Mouse (Mus musculus) stomach, postnatal 0 days (tissue): Measurements from ENCODE around the gene Znrd1. TPM values are rescaled to one million over a fixed set of nuclear protein-coding genes. Genes with fewer than 3 reads are reported as not detected.

Source experiments
- ATAC-seq: fragments of 200-750 bp; cut with Nextera tagmentation; 2 replicates; pipeline ENCODE4 v1.8.0; 2017; ENCODE audit not compliant: low FRiP score, low TSS enrichment
- DNase-seq: peaks from one replicate; pipeline ENCODE4 v3.0.0-alpha.2; 2016; ENCODE audit warnings: low spot score
- H3K27ac ChIP-seq: fragments of 300-500 bp; sonication (generic); replicated peaks from 2 replicates; pipeline ENCODE4 v1.5.1; 2014; ENCODE audit warnings: mild to moderate bottlenecking, control low read depth
- H3K27me3 ChIP-seq: fragments of 300-500 bp; sonication (generic); 2 replicates; pipeline ENCODE4 v1.6.1; 2014; ENCODE audit warnings: low read length; ENCODE audit not compliant: control insufficient read depth, insufficient read depth
- H3K36me3 ChIP-seq: fragments of 300-500 bp; sonication (generic); 2 replicates; pipeline ENCODE4 v1.6.1; 2014; ENCODE audit warnings: low read length, mixed read lengths; ENCODE audit not compliant: control insufficient read depth, insufficient read depth
- H3K4me1 ChIP-seq: fragments of 300-500 bp; sonication (generic); replicated peaks from 2 replicates; pipeline ENCODE4 v1.6.1; 2014; ENCODE audit warnings: antibody characterized with exemption; ENCODE audit not compliant: control insufficient read depth, insufficient read depth
- H3K4me2 ChIP-seq: fragments of 300-500 bp; sonication (generic); replicated peaks from 2 replicates; pipeline ENCODE4 v1.6.1; 2014; ENCODE audit warnings: low read depth, mild to moderate bottlenecking, control low read depth, moderate library complexity
- H3K4me3 ChIP-seq: fragments of 300-500 bp; sonication (generic); 2 replicates; pipeline ENCODE4 v1.5.1; 2014; ENCODE audit warnings: low read depth, low read length, control low read depth
- H3K9ac ChIP-seq: fragments of 300-500 bp; sonication (generic); 2 replicates; pipeline ENCODE4 v1.6.1; 2014; ENCODE audit warnings: mild to moderate bottlenecking, low read length, control low read depth, mixed read lengths
- H3K9me3 ChIP-seq: fragments of 300-500 bp; sonication (generic); 2 replicates; pipeline ENCODE4 v1.6.1; 2016; ENCODE audit warnings: low read length; ENCODE audit not compliant: control insufficient read depth
- CTCF ChIP-seq: IDR thresholded peaks from 2 replicates; pipeline ENCODE4 v1.5.1; 2016; ENCODE audit warnings: antibody characterized with exemption, low read depth, mild to moderate bottlenecking, moderate library complexity
- EP300 ChIP-seq: optimal IDR thresholded peaks from 2 replicates; pipeline ENCODE3; 2016; ENCODE audit warnings: antibody characterized with exemption
- WGBS: fragments of 180-500 bp; shearing (Covaris S2); extraction: QIAGEN DNeasy Blood & Tissue Kit; methylation state at CpG from one replicate; pipeline ENCODE4 v1.1.7; 2014; 5-methylcytosine and 5-hydroxymethylcytosine counted together
- polyA plus RNA-seq: library from polyadenylated mRNA; unstranded; fragments of >200 nt; fragmentation: Nextera tagmentation; extraction: Ambion mirVana; gene quantifications from 2 replicates; pipeline ENCODE4 v1.2.1, GENCODE M21; 2015

Znrd1 gene
- polyA plus RNA-seq, 1 experiment from 2014 or later = 58.6 TPM

DNA sequence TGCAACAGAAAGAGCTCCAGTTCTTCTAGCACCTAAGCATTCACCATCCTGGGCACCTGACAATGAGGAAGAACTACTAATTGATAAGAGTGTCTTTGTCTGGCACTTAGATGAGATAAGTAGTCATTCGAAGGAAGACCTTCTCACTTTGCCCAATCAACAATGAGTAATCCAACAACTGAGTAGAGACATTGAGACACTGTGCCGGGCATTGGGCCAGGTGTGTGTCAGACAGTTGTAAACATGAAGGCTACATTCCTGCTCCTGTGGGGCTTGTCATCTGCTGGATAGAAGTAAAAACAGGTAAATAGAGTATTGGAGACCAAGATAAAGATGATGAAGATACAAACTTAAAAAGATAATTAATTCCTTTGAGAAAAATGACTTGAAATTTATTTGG is 20.3 kb downstream of the Znrd1 start:
- Histone ChIP-seq H3K36me3 (no peaks in the 10 kb centered on the region), H3K4me3 (no peak overlapping the region), H3K4me1 (no peaks in the 10 kb centered on the region), H3K27ac (no peak overlapping the region), H3K9me3 (no peaks in the 10 kb centered on the region), H3K4me2 (no peak overlapping the region), H3K27me3 (no peaks in the 10 kb centered on the region), H3K9ac (no peak overlapping the region)
- WGBS = 62% methylated on average over 2 of the region's 2 CpGs
- TF ChIP-seq EP300 = no peak
- TF ChIP-seq CTCF = no peak
- DNase-seq (no peak), ATAC-seq (no peak)

DNA sequence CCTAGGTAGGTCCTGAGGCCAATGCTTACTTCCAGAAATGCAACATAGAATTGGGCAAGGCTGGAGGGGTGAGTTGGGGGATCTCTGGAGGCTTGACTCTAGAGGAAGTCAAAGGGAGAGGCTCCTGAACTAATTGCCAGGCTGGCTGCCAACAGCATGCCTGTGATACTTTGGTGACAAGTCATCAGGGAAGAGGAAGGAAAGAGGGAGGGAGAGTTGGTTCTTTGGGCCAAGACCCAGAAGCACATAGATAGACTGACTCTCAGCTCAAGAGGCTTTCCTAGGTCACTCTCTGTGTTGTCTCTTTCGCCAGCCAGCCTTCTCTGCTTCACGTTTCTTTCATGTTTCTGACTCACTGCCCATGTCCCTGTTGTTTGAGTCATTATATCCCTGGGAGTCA is 26.6 kb downstream of the Znrd1 start:
- Histone ChIP-seq H3K9me3 (no peaks in the 10 kb centered on the region), H3K36me3 (no peaks in the 10 kb centered on the region), H3K27ac (no peak overlapping the region), H3K4me2 (no peak overlapping the region), H3K4me1 (no peaks in the 10 kb centered on the region), H3K9ac (no peak overlapping the region), H3K27me3 (no peaks in the 10 kb centered on the region), H3K4me3 (no peak overlapping the region)
- TF ChIP-seq EP300 (no peak), CTCF (no peak)
- ATAC-seq = no peak
- DNase-seq = no peak
- WGBS = 42% methylated on average over 2 of the region's 2 CpGs

DNA sequence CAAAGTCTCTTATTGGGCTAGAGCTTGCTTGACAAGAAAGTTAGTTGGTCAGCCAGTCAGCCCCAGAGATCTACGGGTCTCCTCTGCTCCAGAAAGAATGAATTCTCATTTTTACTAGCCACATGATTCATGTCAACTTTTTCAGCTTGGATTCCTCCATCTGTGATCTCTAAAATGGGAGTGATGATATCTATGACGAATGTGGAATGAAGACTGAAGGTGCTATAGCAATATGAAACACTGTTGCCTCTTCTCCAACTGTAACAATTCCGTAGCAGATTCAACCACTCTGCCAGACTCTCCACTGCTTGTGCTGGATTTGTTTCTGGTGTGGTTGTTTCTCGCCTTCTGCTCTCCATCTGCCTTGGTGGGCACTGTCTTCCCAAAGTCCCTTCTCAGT is 27.2 kb downstream of the Znrd1 start:
- Histone ChIP-seq H3K9me3 (no peaks in the 10 kb centered on the region), H3K36me3 (no peaks in the 10 kb centered on the region), H3K4me1 (no peaks in the 10 kb centered on the region), H3K27ac (no peak overlapping the region), H3K27me3 (no peaks in the 10 kb centered on the region), H3K4me3 (no peak overlapping the region), H3K9ac (no peak overlapping the region), H3K4me2 (no peak overlapping the region)
- no peak for ATAC-seq
- 73% methylated on average over 4 of the region's 4 CpGs for WGBS
- TF ChIP-seq CTCF (no peak), EP300 (no peak)
- no peak for DNase-seq

DNA sequence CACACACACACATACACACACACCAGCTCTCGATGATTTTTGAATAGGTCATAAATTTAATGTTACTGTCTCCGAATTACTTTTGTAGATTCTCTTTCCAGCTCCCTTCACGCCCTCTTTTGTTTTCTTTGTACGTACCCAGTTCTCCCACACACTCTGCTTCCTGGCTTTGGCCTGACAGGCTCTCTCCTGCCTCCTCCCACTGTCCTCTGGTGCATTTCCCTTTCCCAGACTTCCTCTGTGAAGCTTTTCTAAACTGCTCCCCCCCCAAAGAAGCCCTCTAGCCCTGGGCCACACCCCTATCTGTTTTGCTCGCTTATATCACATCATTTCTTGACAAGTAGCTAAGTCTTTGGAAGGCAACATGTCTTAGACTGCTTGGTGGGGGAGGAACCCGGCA is 28.1 kb downstream of the Znrd1 start:
- Histone ChIP-seq H3K36me3 (no peaks in the 10 kb centered on the region), H3K4me3 (no peak overlapping the region), H3K4me1 (no peaks in the 10 kb centered on the region), H3K27ac (no peak overlapping the region), H3K4me2 (no peak overlapping the region), H3K27me3 (no peaks in the 10 kb centered on the region), H3K9ac (no peak overlapping the region), H3K9me3 (no peaks in the 10 kb centered on the region)
- 61% methylated on average over 6 of the region's 6 CpGs for WGBS
- TF ChIP-seq CTCF (no peak), EP300 (no peak)
- ATAC-seq = no peak
- no peak for DNase-seq

DNA sequence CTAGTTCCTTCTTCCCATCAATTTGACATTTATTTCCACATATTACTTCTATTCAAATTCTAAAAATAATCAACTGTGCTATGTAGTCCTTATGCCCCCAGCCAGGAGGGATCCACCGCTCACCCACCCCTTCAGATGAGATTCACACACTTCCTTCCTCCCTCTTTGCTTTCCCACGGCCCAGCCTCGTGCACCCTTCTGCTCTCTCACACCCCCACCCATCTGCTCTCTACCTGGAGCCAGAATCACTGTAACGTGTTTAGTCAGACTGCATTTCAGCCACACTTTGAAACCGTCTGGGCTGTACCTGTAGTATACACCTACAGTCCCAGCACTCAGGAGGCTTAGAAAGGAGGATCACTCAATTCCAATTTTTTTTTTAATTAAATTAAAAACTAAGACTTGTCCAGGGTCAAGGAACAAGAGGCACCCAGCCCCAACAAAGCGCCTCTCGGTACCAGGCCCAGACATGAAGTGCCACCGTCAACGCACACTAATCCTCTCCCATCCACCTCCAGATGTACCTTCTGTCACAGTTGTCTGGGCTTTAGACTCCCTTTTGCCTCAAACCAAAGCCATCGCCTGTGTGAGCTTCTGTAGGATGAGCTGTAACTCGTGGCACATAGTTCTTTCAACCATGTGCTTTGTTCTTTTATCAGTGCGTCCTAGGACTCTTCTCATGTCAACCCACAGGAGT is 29.0 kb downstream of the Znrd1 start:
- no peaks in the 10 kb centered on the region for H3K36me3 ChIP-seq
- H3K27ac ChIP-seq = 0 out of 2 replicates have a peak overlapping the region, but pooled peaks have one; percentile 31
- H3K27me3 ChIP-seq = no peaks in the 10 kb centered on the region
- H3K4me1 ChIP-seq = no peaks in the 10 kb centered on the region
- TF ChIP-seq CTCF (no peak), EP300 (no peak)
- no peak overlapping the region for H3K4me2 ChIP-seq
- no peak overlapping the region for H3K4me3 ChIP-seq
- WGBS = 64% methylated on average over 12 of the region's 12 CpGs
- ATAC-seq = no peak
- H3K9me3 ChIP-seq = no peaks in the 10 kb centered on the region
- DNase-seq = no peak
- no peak overlapping the region for H3K9ac ChIP-seq

DNA sequence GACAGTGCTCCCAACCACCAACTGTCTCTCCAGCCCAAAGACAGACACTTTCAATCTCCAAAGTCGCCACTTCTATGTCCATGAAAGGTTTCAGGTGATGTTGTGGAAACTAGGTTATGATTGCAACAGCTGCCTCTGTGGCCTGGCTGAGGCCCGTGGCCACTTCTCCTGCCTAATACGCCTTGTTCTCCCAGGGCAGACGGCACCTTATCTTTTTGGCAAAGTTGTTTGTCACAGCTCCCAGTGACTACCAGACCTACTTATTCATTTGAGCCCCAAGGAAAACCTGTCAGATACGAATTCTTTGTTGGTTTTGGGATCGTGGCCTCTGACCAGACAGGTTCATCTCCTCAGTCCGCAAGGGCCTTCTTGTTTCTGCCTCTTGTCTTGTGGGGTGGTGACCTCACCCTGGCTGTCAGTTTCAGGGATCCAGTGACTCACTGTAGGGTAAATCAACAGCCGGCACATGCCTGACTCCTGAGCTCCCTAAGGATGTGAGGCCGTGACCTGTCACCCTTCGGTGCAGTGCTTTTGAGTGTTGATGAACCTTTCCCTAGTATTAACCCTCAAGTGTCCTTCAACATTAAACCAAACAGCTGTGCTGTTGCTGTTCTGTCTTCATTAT is 30.8 kb downstream of the Znrd1 start:
- H3K27me3 ChIP-seq = no peaks in the 10 kb centered on the region
- WGBS = 28% methylated on average over 10 of the region's 10 CpGs

More for the DNA sequence above, 30.8 kb downstream of the Znrd1 start:
- Histone ChIP-seq H3K4me1 (no peaks in the 10 kb centered on the region), H3K4me3 (no peak overlapping the region), H3K36me3 (no peaks in the 10 kb centered on the region), H3K9me3 (no peaks in the 10 kb centered on the region), H3K4me2 (no peak overlapping the region), H3K27ac (no peak overlapping the region), H3K9ac (no peak overlapping the region)
- ATAC-seq (no peak), DNase-seq (no peak)
- TF ChIP-seq EP300 (no peak), CTCF (no peak)
